Mouse (Mus musculus) kidney, embryonic 14.5 days (tissue): ENCODE results near the gene Chst8. TPM values are rescaled to one million over a fixed set of nuclear protein-coding genes. Genes with fewer than 3 reads are reported as not detected.

Experiments
- ATAC-seq: fragments of 200-750 bp; cut with Nextera tagmentation; 2 replicates; pipeline ENCODE4 v1.8.0; 2017; ENCODE audit warnings: moderate number of reproducible peaks, mild to moderate bottlenecking, moderate TSS enrichment, moderate library complexity; ENCODE audit not compliant: low FRiP score, low TSS enrichment
- H3K27ac ChIP-seq: fragments of 300-500 bp; sonication (generic); 2 replicates; pipeline ENCODE4 v1.5.1; 2014; ENCODE audit warnings: low read depth, mild to moderate bottlenecking, low read length, moderate library complexity, mixed read lengths
- H3K27me3 ChIP-seq: fragments of 300-500 bp; sonication (generic); 2 replicates; pipeline ENCODE4 v1.6.1; 2014; ENCODE audit warnings: mild to moderate bottlenecking, low read length; ENCODE audit not compliant: control insufficient read depth, insufficient read depth
- H3K36me3 ChIP-seq: fragments of 300-500 bp; sonication (generic); 2 replicates; pipeline ENCODE4 v1.6.1; 2014; ENCODE audit warnings: low read length, mixed read lengths; ENCODE audit not compliant: control insufficient read depth, insufficient read depth
- H3K4me1 ChIP-seq: fragments of 300-500 bp; sonication (generic); 2 replicates; pipeline ENCODE4 v1.6.1; 2014; ENCODE audit warnings: low read length, mixed read lengths; ENCODE audit not compliant: control insufficient read depth, insufficient read depth
- H3K4me2 ChIP-seq: fragments of 300-500 bp; sonication (generic); replicated peaks from 2 replicates; pipeline ENCODE4 v1.6.1; 2014; ENCODE audit warnings: low read depth, mild to moderate bottlenecking, low read length
- H3K4me3 ChIP-seq: fragments of 300-500 bp; sonication (generic); 2 replicates; pipeline ENCODE4 v1.5.1; 2014; ENCODE audit warnings: mild to moderate bottlenecking, low read length
- H3K9ac ChIP-seq: fragments of 300-500 bp; sonication (generic); 2 replicates; pipeline ENCODE4 v1.6.1; 2014; ENCODE audit warnings: low read depth, mild to moderate bottlenecking, low read length, moderate library complexity
- H3K9me3 ChIP-seq: fragments of 300-500 bp; sonication (generic); 2 replicates; pipeline ENCODE4 v1.6.1; 2016; ENCODE audit warnings: low read length; ENCODE audit not compliant: control insufficient read depth
- whole genome bisulfite sequencing: fragments of 180-500 bp; shearing (Covaris S2); extraction: QIAGEN DNeasy Blood & Tissue Kit; methylation state at CpG from one replicate; pipeline ENCODE4 v1.1.7; 2014; 5-methylcytosine and 5-hydroxymethylcytosine counted together
- polyA plus RNA-seq: library from polyadenylated mRNA; unstranded; fragments of >200 nt; fragmentation: Nextera tagmentation; extraction: Ambion mirVana; gene quantifications from 2 replicates; pipeline ENCODE4 v1.2.1, GENCODE M21; 2014

The Chst8 gene
- polyA plus RNA-seq, 1 experiment from 2014 or later: 8.7 TPM

GRCm38 (mm10) chr7:34790459-34790858 is 22.1 kb downstream of the Chst8 start:
- no peaks in the 10 kb centered on the region; the same call in 1 of the 2 replicates for H3K9me3 ChIP-seq
- H3K36me3 ChIP-seq: no peaks in the 10 kb centered on the region
- H3K4me1 ChIP-seq: no peaks in the 10 kb centered on the region
- ATAC-seq: no peak
- WGBS: 82% methylated on average over 7 of the region's 7 CpGs
- H3K27ac ChIP-seq: no peak overlapping the region
- no peaks in the 10 kb centered on the region for H3K27me3 ChIP-seq
- no peak overlapping the region for H3K9ac ChIP-seq
- H3K4me3 ChIP-seq: no peak overlapping the region
- no peak overlapping the region for H3K4me2 ChIP-seq

- Histone ChIP-seq H3K9ac (no peak overlapping the region), H3K4me2 (no peak overlapping the region), H3K4me1 (no peaks in the 10 kb centered on the region), H3K9me3 (no peaks in the 10 kb centered on the region; the same call in 1 of the 2 replicates), H3K4me3 (no peak overlapping the region), H3K27me3 (no peaks in the 10 kb centered on the region), H3K27ac (no peak overlapping the region), H3K36me3 (no peaks in the 10 kb centered on the region)
- ATAC-seq: no peak
Measured at GRCm38 (mm10) chr7:34787171-34787570, 25.3 kb downstream of the Chst8 start.

GRCm38 (mm10) chr7:34785052-34785451 is 27.5 kb downstream of the Chst8 start:
- H3K4me1 ChIP-seq: no peaks in the 10 kb centered on the region
- no peak for ATAC-seq
- H3K9ac ChIP-seq: no peak overlapping the region
- no peaks in the 10 kb centered on the region for H3K27me3 ChIP-seq
- no peak overlapping the region for H3K4me3 ChIP-seq
- no peaks in the 10 kb centered on the region for H3K36me3 ChIP-seq
- no peak overlapping the region for H3K4me2 ChIP-seq
- H3K9me3 ChIP-seq: no peaks in the 10 kb centered on the region
- no peak overlapping the region for H3K27ac ChIP-seq
- WGBS: 63% methylated on average over 6 of the region's 6 CpGs

GRCm38 (mm10) chr7:34784469-34784868 is 28.0 kb downstream of the Chst8 start:
- no peak overlapping the region for H3K27ac ChIP-seq
- no peak for ATAC-seq
- no peak overlapping the region for H3K9ac ChIP-seq
- no peak overlapping the region for H3K4me2 ChIP-seq
- no peaks in the 10 kb centered on the region for H3K36me3 ChIP-seq
- H3K27me3 ChIP-seq: no peaks in the 10 kb centered on the region
- WGBS: 63% methylated on average over 9 of the region's 9 CpGs
- H3K4me3 ChIP-seq: no peak overlapping the region
- H3K4me1 ChIP-seq: no peaks in the 10 kb centered on the region
- H3K9me3 ChIP-seq: no peaks in the 10 kb centered on the region

GRCm38 (mm10) chr7:34781988-34782387 is 30.5 kb downstream of the Chst8 start:
- no peak overlapping the region for H3K4me2 ChIP-seq
- H3K27me3 ChIP-seq: no peaks in the 10 kb centered on the region
- H3K27ac ChIP-seq: no peak overlapping the region
- H3K4me3 ChIP-seq: no peak overlapping the region
- no peak overlapping the region for H3K9ac ChIP-seq
- no peaks in the 10 kb centered on the region for H3K9me3 ChIP-seq
- H3K36me3 ChIP-seq: no peaks in the 10 kb centered on the region
- ATAC-seq: no peak
- H3K4me1 ChIP-seq: no peaks in the 10 kb centered on the region

GRCm38 (mm10) chr7:34781217-34781616 is 31.3 kb downstream of the Chst8 start:
- Histone ChIP-seq H3K27ac (no peak overlapping the region), H3K4me3 (no peak overlapping the region), H3K9me3 (no peaks in the 10 kb centered on the region), H3K4me1 (no peaks in the 10 kb centered on the region), H3K27me3 (no peaks in the 10 kb centered on the region), H3K9ac (no peak overlapping the region), H3K36me3 (no peaks in the 10 kb centered on the region), H3K4me2 (no peak overlapping the region)
- WGBS: 96% methylated on average over 2 of the region's 2 CpGs
- no peak for ATAC-seq

- WGBS: 49% methylated on average over 9 of the region's 9 CpGs
- H3K9me3 ChIP-seq: no peaks in the 10 kb centered on the region
- no peaks in the 10 kb centered on the region for H3K27me3 ChIP-seq
- no peak overlapping the region for H3K4me2 ChIP-seq
- H3K36me3 ChIP-seq: no peaks in the 10 kb centered on the region
- H3K9ac ChIP-seq: no peak overlapping the region
- peaks cover 16% of the 10 kb centered on the region; the same call in 1 of the 2 replicates for H3K4me1 ChIP-seq
- H3K4me3 ChIP-seq: no peak overlapping the region
- ATAC-seq: no peak
- no peak overlapping the region for H3K27ac ChIP-seq
Measured at GRCm38 (mm10) chr7:34778426-34778825, 34.1 kb downstream of the Chst8 start.

GRCm38 (mm10) chr7:34775659-34776058 is 36.9 kb downstream of the Chst8 start:
- Histone ChIP-seq H3K36me3 (no peaks in the 10 kb centered on the region), H3K27me3 (no peaks in the 10 kb centered on the region), H3K4me3 (no peak overlapping the region), H3K27ac (no peak overlapping the region), H3K9me3 (no peaks in the 10 kb centered on the region), H3K4me1 (peaks cover 16% of the 10 kb centered on the region; the same call in 1 of the 2 replicates), H3K9ac (no peak overlapping the region), H3K4me2 (no peak overlapping the region)
- WGBS: 66% methylated on average over 12 of the region's 12 CpGs
- 0 out of 2 replicates have a peak, but pooled peaks have one; percentile 38 for ATAC-seq

- peaks cover 16% of the 10 kb centered on the region; the same call in 1 of the 2 replicates for H3K4me1 ChIP-seq
- ATAC-seq: no peak
- no peak overlapping the region for H3K4me3 ChIP-seq
- no peaks in the 10 kb centered on the region for H3K27me3 ChIP-seq
- no peak overlapping the region for H3K4me2 ChIP-seq
- 75% methylated on average over 4 of the region's 4 CpGs for WGBS
- no peaks in the 10 kb centered on the region for H3K36me3 ChIP-seq
- H3K9ac ChIP-seq: no peak overlapping the region
- H3K27ac ChIP-seq: no peak overlapping the region
- H3K9me3 ChIP-seq: no peaks in the 10 kb centered on the region
Measured at GRCm38 (mm10) chr7:34774947-34775346, 37.6 kb downstream of the Chst8 start.
